Mouse (Mus musculus) megakaryocyte progenitor cell, adult 5-6 weeks (primary cell): ENCODE results near the gene Syt12. TPM values are rescaled to one million over a fixed set of nuclear protein-coding genes. Genes with fewer than 3 reads are reported as not detected.
"Not testable (repeated sequence)": the region's sequence is repeated elsewhere in the genome, so short reads cannot be mapped to it uniquely, and the experiment has no call there.

Source experiments
- ATAC-seq: replicated peaks from 2 replicates; pipeline ENCODE4 v1.8.0; 2016; ENCODE audit warnings: mild to moderate bottlenecking, moderate TSS enrichment, inconsistent platforms; ENCODE audit not compliant: poor library complexity
- total RNA-seq, 2 experiments: library from RNA; stranded (forward) in 1 of 2; stranded (reverse) in 1 of 2; fragments of 157-497, 149-512 nt in 1 of 2; fragments of 200-1000 nt in 1 of 2; gene quantifications; 2 replicates each; pipeline versions ENCODE4 v1.2.3 to v1.2.4; 2015 to 2017

The Syt12 gene
- total RNA-seq, 2 experiments from 2014 or later = not detected

GRCm38 (mm10) chr19:4491080-4491695, 13.9 kb upstream of the Syt12 start:
- ATAC-seq = no peak

GRCm38 (mm10) chr19:4487877-4488276, 10.6 kb upstream of the Syt12 start:
- no peak for ATAC-seq

GRCm38 (mm10) chr19:4485006-4485405, 7.8 kb upstream of the Syt12 start:
- no peak for ATAC-seq

- no peak for ATAC-seq
Measured at GRCm38 (mm10) chr19:4482111-4482859, 5.0 kb upstream of the Syt12 start.

GRCm38 (mm10) chr19:4481326-4481725, 4.1 kb upstream of the Syt12 start:
- no peak for ATAC-seq

GRCm38 (mm10) chr19:4480041-4480440, 2.8 kb upstream of the Syt12 start:
- no peak for ATAC-seq

- ATAC-seq = 0 out of 2 replicates have a peak, but pooled peaks have one; percentile 39
Measured at GRCm38 (mm10) chr19:4478190-4478516, 906 bp upstream of the Syt12 start.

GRCm38 (mm10) chr19:4476601-4477257, 518 bp downstream of the Syt12 start:
- ATAC-seq = 0 out of 2 replicates have a peak, but pooled peaks have one; percentile 20

- ATAC-seq = 0 out of 2 replicates have a peak, but pooled peaks have one; percentile 9
Measured at GRCm38 (mm10) chr19:4475224-4475925, 1.9 kb downstream of the Syt12 start.

- no peak for ATAC-seq
Measured at GRCm38 (mm10) chr19:4474739-4475138, 2.5 kb downstream of the Syt12 start.

- ATAC-seq = no peak
Measured at GRCm38 (mm10) chr19:4473549-4473948, 3.7 kb downstream of the Syt12 start.

GRCm38 (mm10) chr19:4468363-4468762, 8.9 kb downstream of the Syt12 start:
- ATAC-seq = 0 out of 2 replicates have a peak, but pooled peaks have one; percentile 52

- ATAC-seq = no peak
Measured at GRCm38 (mm10) chr19:4464666-4465065, 12.6 kb downstream of the Syt12 start.

GRCm38 (mm10) chr19:4461981-4462380, 15.3 kb downstream of the Syt12 start:
- ATAC-seq = peak; percentile 71

- ATAC-seq = peak; percentile 87
Measured at GRCm38 (mm10) chr19:4456227-4456626, 21.0 kb downstream of the Syt12 start.

GRCm38 (mm10) chr19:4455071-4455800, 22.0 kb downstream of the Syt12 start:
- no peak for ATAC-seq

GRCm38 (mm10) chr19:4454040-4454439, 23.2 kb downstream of the Syt12 start:
- not testable (repeated sequence) for ATAC-seq

- no peak for ATAC-seq
Measured at GRCm38 (mm10) chr19:4452525-4452924, 24.7 kb downstream of the Syt12 start.

GRCm38 (mm10) chr19:4451965-4452364, 25.3 kb downstream of the Syt12 start:
- ATAC-seq = no peak

- ATAC-seq = no peak
Measured at GRCm38 (mm10) chr19:4451098-4451497, 26.1 kb downstream of the Syt12 start.

- ATAC-seq = no peak
Measured at GRCm38 (mm10) chr19:4450666-4451065, 26.6 kb downstream of the Syt12 start.
